Mouse (Mus musculus) erythroblast, embryonic 14.5 days (primary cell): ENCODE measurements around the gene Lemd2. TPM values are rescaled to one million over a fixed set of nuclear protein-coding genes. Genes with fewer than 3 reads are reported as not detected.

Source experiments
- H3K27me3 ChIP-seq: 2 replicates; pipeline ENCODE4 v1.6.1; 2012; ENCODE audit warnings: inconsistent platforms; ENCODE audit not compliant: control insufficient read depth
- H3K36me3 ChIP-seq: 2 replicates; pipeline ENCODE4 v1.6.1; 2012; ENCODE audit warnings: mild to moderate bottlenecking, inconsistent platforms; ENCODE audit not compliant: control insufficient read depth
- H3K4me1 ChIP-seq: 2 replicates; pipeline ENCODE4 v1.6.1; 2012; ENCODE audit warnings: inconsistent platforms; ENCODE audit not compliant: control insufficient read depth
- H3K4me3 ChIP-seq: replicated peaks from 2 replicates; pipeline ENCODE3; 2012; ENCODE audit warnings: moderate library complexity, mild to moderate bottlenecking, inconsistent platforms
- H3K9me3 ChIP-seq: 2 replicates; pipeline ENCODE4 v1.6.1; 2012; ENCODE audit warnings: low read length, inconsistent platforms, mixed read lengths; ENCODE audit not compliant: control insufficient read depth
- GATA1 ChIP-seq: IDR thresholded peaks from 2 replicates; pipeline ENCODE4 v1.6.1; 2012; ENCODE audit warnings: low read length, inconsistent platforms, mixed read lengths
- TAL1 ChIP-seq: IDR thresholded peaks from 3 replicates; pipeline ENCODE4 v1.6.1; 2012; ENCODE audit warnings: low read length, inconsistent platforms, mixed read lengths
- polyA plus RNA-seq: library from polyadenylated mRNA; stranded (reverse); fragments of >175 nt; gene quantifications from 2 replicates; pipeline ENCODE4 v1.2.3, GENCODE M21; 2012

Lemd2 gene
- 6.5 and 8.0 TPM in 2 replicates for polyA plus RNA-seq

GRCm38 (mm10) chr17:27204075-27204909 is at the start of gene Lemd2:
Gene Lemd2, minus strand, starts transcription at chr17:27204469.
- peak within 1 kb of the TSS; percentile 94 for H3K4me3 ChIP-seq
- H3K27me3 ChIP-seq: peaks cover 14% of the 10 kb centered on the region
- TF ChIP-seq TAL1 (no peak), GATA1 (no peak)
- H3K9me3 ChIP-seq: peaks cover 3% of the 10 kb centered on the region; the same call in 1 of the 2 replicates
- H3K4me1 ChIP-seq: peaks cover 51% of the 10 kb centered on the region
- H3K36me3 ChIP-seq: peaks cover 33% of the 10 kb centered on the region

DNA sequence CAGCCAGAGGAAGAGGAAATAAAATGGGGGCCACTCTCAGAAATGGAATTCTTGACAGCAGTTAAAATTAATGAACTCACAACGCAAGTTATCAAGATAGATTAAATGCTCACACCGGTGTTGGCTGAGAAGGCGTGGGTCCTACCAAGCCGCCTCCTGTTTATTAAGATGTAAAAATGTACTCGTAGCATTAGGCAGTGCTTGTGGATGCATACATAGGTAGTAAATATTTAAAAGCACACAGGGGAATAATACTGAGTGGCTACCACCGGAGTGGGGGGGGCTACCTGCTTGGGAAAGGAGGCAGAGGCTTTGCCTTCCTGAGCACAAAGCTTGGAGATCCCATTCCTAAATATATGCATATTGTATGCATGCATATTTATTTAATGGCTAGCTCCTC is 46.9 kb upstream of the Lemd2 start:
- no peak overlapping the region for H3K4me3 ChIP-seq
- no peaks in the 10 kb centered on the region for H3K4me1 ChIP-seq
- H3K27me3 ChIP-seq: no peaks in the 10 kb centered on the region
- H3K9me3 ChIP-seq: peaks cover 4% of the 10 kb centered on the region; the same call in 1 of the 2 replicates
- H3K36me3 ChIP-seq: no peaks in the 10 kb centered on the region
- no peak for TF ChIP-seq TAL1
- TF ChIP-seq GATA1: no peak

GRCm38 (mm10) chr17:27250461-27250860 is 46.2 kb upstream of the Lemd2 start:
- no peaks in the 10 kb centered on the region for H3K27me3 ChIP-seq
- no peaks in the 10 kb centered on the region for H3K4me1 ChIP-seq
- H3K36me3 ChIP-seq: no peaks in the 10 kb centered on the region
- TF ChIP-seq TAL1: no peak
- no peak for TF ChIP-seq GATA1
- peaks cover 4% of the 10 kb centered on the region; the same call in 1 of the 2 replicates for H3K9me3 ChIP-seq
- H3K4me3 ChIP-seq: no peak overlapping the region

DNA sequence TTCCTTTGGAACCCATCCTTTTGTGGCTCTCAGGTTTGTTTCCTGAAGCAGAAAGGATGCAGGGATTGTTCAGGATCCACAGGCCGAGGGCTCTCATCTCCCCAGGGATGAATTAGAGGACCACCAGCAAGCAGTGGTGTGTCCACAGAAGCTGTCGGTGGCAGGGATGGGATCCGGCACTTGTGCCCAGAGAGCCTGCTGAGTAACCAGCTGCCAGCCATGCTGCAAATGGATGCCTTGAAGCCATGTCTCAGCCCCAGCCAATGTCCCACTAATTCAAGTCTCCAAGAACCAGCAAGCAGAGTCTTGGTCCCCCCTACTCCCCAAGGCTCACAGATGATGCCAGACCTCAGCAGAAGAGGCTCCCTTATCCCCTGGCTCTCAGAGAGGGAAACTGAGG is 44.8 kb upstream of the Lemd2 start:
- TF ChIP-seq GATA1 (no peak), TAL1 (no peak)
- Histone ChIP-seq H3K27me3 (no peaks in the 10 kb centered on the region), H3K4me1 (no peaks in the 10 kb centered on the region), H3K36me3 (no peaks in the 10 kb centered on the region), H3K9me3 (peaks cover 4% of the 10 kb centered on the region; the same call in 1 of the 2 replicates), H3K4me3 (no peak overlapping the region)

GRCm38 (mm10) chr17:27247680-27248386 is 43.6 kb upstream of the Lemd2 start:
- no peaks in the 10 kb centered on the region for H3K36me3 ChIP-seq
- H3K27me3 ChIP-seq: no peaks in the 10 kb centered on the region
- no peak for TF ChIP-seq TAL1
- no peak for TF ChIP-seq GATA1
- peaks cover 4% of the 10 kb centered on the region; the same call in 1 of the 2 replicates for H3K9me3 ChIP-seq
- no peak overlapping the region for H3K4me3 ChIP-seq
- H3K4me1 ChIP-seq: no peaks in the 10 kb centered on the region

DNA sequence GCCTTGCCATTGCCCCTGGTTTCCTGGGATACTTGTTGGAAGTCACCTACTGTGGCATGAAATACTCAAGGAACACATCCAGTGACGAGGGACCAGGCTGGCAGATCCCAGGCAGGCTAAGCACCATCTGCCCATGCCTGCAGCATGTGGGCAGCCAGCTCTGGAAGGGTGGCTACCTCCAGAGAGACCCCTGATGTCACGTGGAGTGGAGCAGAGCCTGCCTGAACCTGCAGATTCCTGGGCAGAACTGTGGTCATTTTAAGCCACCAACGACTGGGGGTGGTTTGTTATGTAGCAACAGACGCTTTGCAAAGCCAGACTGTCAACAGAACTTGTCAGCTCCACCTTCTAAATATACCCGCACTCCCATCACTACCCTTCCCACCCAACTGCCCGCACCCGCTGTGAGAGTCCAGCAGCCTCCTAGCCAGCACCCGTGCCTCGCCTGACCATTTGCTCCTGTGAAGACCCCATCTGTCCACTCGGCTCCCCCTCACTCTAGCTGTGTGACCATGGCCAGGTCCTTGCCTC is 41.6 kb upstream of the Lemd2 start:
- TF ChIP-seq TAL1 (no peak), GATA1 (no peak)
- Histone ChIP-seq H3K27me3 (no peaks in the 10 kb centered on the region), H3K4me1 (no peaks in the 10 kb centered on the region), H3K9me3 (no peaks in the 10 kb centered on the region), H3K4me3 (no peak overlapping the region), H3K36me3 (no peaks in the 10 kb centered on the region)

GRCm38 (mm10) chr17:27244912-27245311 is 40.6 kb upstream of the Lemd2 start:
- TF ChIP-seq GATA1 (no peak), TAL1 (no peak)
- no peaks in the 10 kb centered on the region for H3K9me3 ChIP-seq
- H3K4me3 ChIP-seq: no peak overlapping the region
- no peaks in the 10 kb centered on the region for H3K36me3 ChIP-seq
- no peaks in the 10 kb centered on the region for H3K27me3 ChIP-seq
- no peaks in the 10 kb centered on the region for H3K4me1 ChIP-seq

GRCm38 (mm10) chr17:27242194-27243189 is 38.2 kb upstream of the Lemd2 start:
- no peak for TF ChIP-seq GATA1
- no peak for TF ChIP-seq TAL1
- Histone ChIP-seq H3K36me3 (no peaks in the 10 kb centered on the region), H3K4me1 (no peaks in the 10 kb centered on the region), H3K9me3 (no peaks in the 10 kb centered on the region), H3K4me3 (no peak overlapping the region), H3K27me3 (no peaks in the 10 kb centered on the region)
